Mouse (Mus musculus): Measurements from ENCODE around the gene Gm49395. TPM values are rescaled to one million over a fixed set of nuclear protein-coding genes. Genes with fewer than 3 reads are reported as not detected.

Gm49395 gene
- polyA plus RNA-seq, 1 experiment from 2014 or later = 7.3 TPM

DNA sequence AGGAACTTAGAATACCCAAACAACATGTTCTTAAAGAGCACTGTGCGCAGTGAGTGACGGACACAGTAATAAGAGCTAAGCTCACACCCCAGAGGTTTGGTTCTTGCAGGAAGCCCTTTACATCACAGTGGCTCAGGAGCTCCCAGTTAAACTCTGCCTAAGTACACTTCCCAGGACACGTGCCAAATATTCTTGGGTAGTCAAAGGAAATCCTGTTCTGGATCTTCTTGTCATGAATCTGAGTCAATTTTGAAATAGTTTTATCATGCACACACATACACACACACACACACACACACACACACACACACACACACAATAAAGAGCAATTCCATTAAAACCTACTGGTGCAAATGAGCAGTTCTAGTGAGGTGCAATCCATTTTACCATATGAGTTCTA, 30.3 kb downstream of the Gm49395 start:
- 84% methylated on average over 3 of the region's 3 CpGs for WGBS
- H3K27me3 ChIP-seq (ENCODE audit: insufficient read depth, poor library complexity, severe bottlenecking) = no peaks in the 10 kb centered on the region
- H3K4me1 ChIP-seq = 0 out of 2 replicates have a peak, but pooled peaks cover 3% of the 10 kb centered on the region
- no peaks in the 10 kb centered on the region for H3K36me3 ChIP-seq
- no peak for DNase-seq (ENCODE audit: low spot score)
- no peaks in the 10 kb centered on the region for H3K9me3 ChIP-seq
- H3K27ac ChIP-seq = no peak overlapping the region
- H3K4me3 ChIP-seq = no peak overlapping the region

DNA sequence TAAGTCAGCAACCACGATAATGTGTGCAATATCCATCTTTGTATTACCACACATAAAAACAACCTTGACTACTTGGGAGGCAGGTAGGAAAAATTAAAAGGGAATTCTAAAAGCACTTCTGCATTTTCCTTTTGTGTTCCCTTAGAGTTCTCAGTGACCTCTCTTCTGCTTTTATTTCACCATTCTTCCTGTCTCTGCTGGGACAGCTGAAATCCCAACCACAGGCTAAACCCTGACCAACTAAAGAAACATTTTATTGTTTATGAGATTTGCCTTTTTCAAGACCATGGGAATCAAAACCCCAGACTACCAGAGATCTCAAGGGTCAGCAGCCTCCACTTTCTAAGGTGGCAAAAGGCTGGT, 33.8 kb downstream of the Gm49395 start:
- H3K4me1 ChIP-seq = no peaks in the 10 kb centered on the region
- no peak overlapping the region for H3K4me3 ChIP-seq
- no peaks in the 10 kb centered on the region for H3K36me3 ChIP-seq
- H3K27me3 ChIP-seq (ENCODE audit: insufficient read depth, poor library complexity, severe bottlenecking) = no peaks in the 10 kb centered on the region
- no peaks in the 10 kb centered on the region for H3K9me3 ChIP-seq
- WGBS = 94% methylated on average over 1 of the region's 1 CpGs
- no peak overlapping the region for H3K27ac ChIP-seq
- DNase-seq (ENCODE audit: low spot score) = no peak

DNA sequence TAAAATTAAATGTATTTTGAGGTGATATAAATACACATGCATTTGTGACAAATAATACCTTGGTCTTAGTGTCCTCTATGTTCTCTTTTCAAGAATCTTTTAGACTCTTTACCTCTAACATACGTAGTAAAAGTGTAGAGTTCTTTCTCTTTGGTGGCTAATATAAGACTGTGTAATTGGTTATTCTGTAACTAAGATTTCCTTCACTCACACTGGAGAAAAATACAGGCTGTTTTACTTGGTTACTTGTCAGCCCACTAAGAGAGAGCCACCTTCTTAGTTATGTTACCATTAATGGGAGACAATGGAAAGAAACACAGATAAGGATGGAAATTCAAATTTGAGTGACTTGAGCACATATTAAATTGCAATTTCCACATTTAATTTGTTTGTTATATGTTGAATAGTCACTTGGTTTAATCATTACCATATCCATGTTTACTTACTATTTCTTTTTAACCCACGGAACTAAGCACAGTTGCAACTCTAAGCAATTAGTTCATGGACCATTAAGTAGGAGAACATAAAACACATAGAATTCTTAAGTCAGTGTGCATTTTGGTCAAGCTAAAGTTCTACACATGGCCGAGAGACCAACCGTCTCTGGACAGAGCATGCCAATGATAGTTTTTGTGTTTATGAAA, 34.3 kb downstream of the Gm49395 start:
- Histone ChIP-seq H3K27me3 (ENCODE audit: insufficient read depth, poor library complexity, severe bottlenecking) (no peaks in the 10 kb centered on the region), H3K36me3 (no peaks in the 10 kb centered on the region), H3K9me3 (no peaks in the 10 kb centered on the region), H3K4me1 (no peaks in the 10 kb centered on the region), H3K27ac (no peak overlapping the region), H3K4me3 (no peak overlapping the region)
- WGBS = 87% methylated on average over 4 of the region's 4 CpGs
- no peak for DNase-seq (ENCODE audit: low spot score)

DNA sequence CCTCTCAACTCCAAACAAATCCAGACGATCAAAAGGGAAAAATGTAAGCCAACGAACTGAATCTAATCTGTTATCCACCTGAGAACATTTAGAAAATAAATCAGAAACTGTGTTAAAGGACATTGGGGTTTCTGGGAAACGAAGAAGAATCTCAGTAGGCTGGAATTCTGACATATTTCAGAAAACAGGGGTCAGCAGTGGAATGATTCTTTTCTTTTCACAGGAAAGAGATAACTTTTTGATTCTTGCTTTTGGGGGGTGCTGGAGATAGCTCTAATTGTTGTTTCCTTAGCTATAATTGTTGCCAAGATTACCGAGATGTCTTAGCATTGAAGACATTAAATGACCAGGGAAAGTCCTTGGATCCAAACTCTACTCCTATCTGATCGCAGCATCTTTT, 44.2 kb downstream of the Gm49395 start:
- DNase-seq (ENCODE audit: low spot score) = no peak

DNA sequence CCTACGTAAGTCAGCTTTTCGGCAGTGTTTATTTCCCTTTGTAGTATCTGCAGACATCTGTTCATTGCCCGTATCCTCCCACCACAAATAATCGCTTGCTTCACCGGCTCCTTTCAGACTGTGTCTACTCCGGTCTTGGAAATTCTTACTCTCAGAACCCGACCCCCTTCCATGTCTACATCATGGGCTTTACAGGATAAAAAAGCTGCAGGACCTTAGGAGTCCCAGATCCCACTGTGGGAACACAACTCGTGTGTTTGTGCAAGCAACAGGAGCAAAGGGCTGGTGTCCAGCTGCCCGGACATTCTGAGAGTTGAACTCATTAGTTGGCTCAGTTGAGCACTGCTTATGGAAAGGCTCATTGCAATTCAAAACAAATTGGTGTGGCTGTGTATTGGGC, 46.9 kb downstream of the Gm49395 start:
- H3K36me3 ChIP-seq = no peaks in the 10 kb centered on the region
- no peak for DNase-seq (ENCODE audit: low spot score)
- H3K4me3 ChIP-seq = no peak overlapping the region
- H3K4me1 ChIP-seq = no peaks in the 10 kb centered on the region; the same call in 1 of the 2 replicates
- H3K27me3 ChIP-seq (ENCODE audit: insufficient read depth, poor library complexity, severe bottlenecking) = no peaks in the 10 kb centered on the region
- no peak overlapping the region for H3K27ac ChIP-seq
- H3K9me3 ChIP-seq = no peaks in the 10 kb centered on the region
- WGBS = 61% methylated on average over 9 of the region's 9 CpGs

More for the DNA sequence above, 44.2 kb downstream of the Gm49395 start:
- Histone ChIP-seq H3K4me1 (no peaks in the 10 kb centered on the region; the same call in 1 of the 2 replicates), H3K36me3 (no peaks in the 10 kb centered on the region), H3K9me3 (no peaks in the 10 kb centered on the region), H3K27me3 (ENCODE audit: insufficient read depth, poor library complexity, severe bottlenecking) (no peaks in the 10 kb centered on the region), H3K27ac (no peak overlapping the region), H3K4me3 (no peak overlapping the region)
- 80% methylated on average over 5 of the region's 5 CpGs for WGBS

DNA sequence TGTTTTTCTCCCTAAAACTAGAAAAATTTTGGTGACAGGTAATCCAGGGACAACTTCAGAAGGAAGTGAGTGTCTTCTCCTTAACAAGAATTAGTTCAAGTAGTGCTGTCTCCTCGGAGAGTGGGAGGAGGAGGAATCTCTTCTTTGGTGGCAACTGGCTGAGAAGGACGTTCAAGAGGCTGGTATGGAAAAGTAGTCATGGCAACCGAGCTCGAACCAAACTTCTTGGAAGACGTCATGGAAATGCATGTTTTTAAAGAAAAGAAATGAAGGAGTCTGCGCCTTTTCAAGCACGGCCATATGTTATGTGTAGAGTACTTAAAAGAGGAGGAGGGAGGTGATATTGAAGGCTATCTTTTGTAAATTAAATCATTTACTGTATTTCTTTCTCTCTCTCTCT, 49.2 kb downstream of the Gm49395 start:
- WGBS = 76% methylated on average over 7 of the region's 7 CpGs

DNA sequence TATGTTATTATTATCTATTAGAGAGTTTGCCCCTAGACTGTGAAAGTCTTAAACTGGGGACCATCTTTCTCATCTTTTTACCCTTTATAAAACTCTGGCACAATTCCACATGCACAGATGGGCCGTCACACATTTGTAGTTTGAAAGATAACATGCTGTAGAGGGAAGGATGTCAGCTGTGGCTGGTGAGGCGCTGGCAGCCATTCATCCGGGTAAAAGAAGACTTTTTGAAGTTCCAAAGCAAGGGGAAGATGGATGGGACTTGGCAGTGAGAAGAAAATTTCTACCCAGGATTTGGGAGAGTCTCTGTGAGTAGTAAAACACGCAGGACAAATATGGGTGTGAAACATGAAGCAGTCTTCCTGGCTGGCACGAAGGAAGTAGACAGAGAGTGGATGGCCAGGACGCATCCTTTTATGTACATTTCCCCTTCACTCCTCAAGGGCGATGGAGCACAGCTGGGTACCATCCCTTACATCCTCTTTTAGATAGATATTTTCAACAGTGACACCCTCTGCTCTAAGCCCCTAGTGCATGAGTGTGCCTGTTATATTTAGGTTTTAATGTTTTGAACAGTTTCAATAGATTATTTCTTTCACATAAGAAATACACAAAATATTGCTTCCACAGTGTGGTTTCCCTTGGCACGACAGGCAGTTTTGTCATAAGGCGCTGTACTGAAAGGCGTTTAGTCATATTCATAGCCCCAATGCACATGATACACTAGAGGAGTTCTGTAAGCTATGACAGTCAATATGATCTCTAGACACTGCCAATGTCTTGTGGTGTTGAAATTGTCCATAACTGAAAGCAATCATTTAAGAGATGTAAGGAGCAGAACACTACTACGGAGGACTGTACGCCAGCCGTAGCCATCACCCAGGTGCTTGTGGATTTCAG, 50.8 kb downstream of the Gm49395 start:
- WGBS = 81% methylated on average over 13 of the region's 13 CpGs
- Histone ChIP-seq H3K9me3 (no peaks in the 10 kb centered on the region), H3K27me3 (ENCODE audit: insufficient read depth, poor library complexity, severe bottlenecking) (no peaks in the 10 kb centered on the region), H3K27ac (no peak overlapping the region), H3K4me3 (no peak overlapping the region), H3K36me3 (no peaks in the 10 kb centered on the region), H3K4me1 (no peaks in the 10 kb centered on the region; the same call in 1 of the 2 replicates)
- DNase-seq (ENCODE audit: low spot score) = no peak

More for the DNA sequence above, 49.2 kb downstream of the Gm49395 start:
- Histone ChIP-seq H3K4me1 (no peaks in the 10 kb centered on the region; the same call in 1 of the 2 replicates), H3K4me3 (no peak overlapping the region), H3K36me3 (no peaks in the 10 kb centered on the region), H3K9me3 (no peaks in the 10 kb centered on the region), H3K27ac (no peak overlapping the region), H3K27me3 (ENCODE audit: insufficient read depth, poor library complexity, severe bottlenecking) (no peaks in the 10 kb centered on the region)
- DNase-seq (ENCODE audit: low spot score) = no peak

DNA sequence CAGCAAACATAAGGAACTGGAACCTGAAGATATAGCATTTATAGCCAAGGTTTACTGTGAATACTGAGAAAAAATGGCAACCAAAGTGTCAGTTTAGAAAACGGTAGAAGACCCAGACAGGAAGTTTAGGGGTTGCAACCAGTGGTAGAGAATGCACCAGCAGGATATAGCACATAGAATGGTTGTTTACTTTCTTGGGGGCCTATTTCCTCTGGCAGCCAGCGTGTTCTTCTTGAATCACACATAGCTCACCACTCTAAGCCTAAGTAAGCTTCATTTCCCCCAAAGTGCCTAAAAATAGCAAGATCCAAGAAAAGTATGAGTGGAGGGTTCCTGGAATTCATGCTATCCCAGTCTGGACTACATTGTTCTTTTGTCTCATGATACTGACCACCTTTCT, 59.1 kb downstream of the Gm49395 start:
- no peaks in the 10 kb centered on the region for H3K9me3 ChIP-seq
- DNase-seq (ENCODE audit: low spot score) = no peak
- peaks cover 3% of the 10 kb centered on the region; the same call in 1 of the 2 replicates for H3K4me1 ChIP-seq
- WGBS = 32% methylated on average over 2 of the region's 2 CpGs
- no peaks in the 10 kb centered on the region for H3K27me3 ChIP-seq (ENCODE audit: insufficient read depth, poor library complexity, severe bottlenecking)
- no peak overlapping the region for H3K4me3 ChIP-seq
- H3K36me3 ChIP-seq = no peaks in the 10 kb centered on the region
- H3K27ac ChIP-seq = no peak overlapping the region

DNA sequence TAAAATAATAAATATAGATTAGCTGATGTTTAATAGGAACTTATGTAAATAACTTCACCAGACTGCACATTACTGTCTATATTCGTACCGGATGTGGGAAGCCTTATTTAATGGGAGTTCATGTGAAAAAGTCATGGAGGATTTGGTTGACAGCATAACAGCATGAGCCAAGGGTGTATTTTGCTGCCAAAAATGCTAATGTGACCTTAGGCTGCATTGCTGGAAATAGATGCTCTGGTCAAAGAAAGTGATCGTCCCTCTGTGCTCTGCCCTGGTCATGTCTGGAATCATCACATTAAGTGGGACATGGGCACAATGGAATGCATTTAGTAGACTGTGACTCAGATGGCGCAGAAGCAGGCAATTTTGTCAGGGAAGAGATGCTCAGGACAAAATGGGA, 64.4 kb downstream of the Gm49395 start:
- H3K27ac ChIP-seq = no peak overlapping the region
- no peak overlapping the region for H3K4me3 ChIP-seq
- DNase-seq (ENCODE audit: low spot score) = no peak
- no peaks in the 10 kb centered on the region; the same call in 1 of the 2 replicates for H3K36me3 ChIP-seq
- H3K4me1 ChIP-seq = no peaks in the 10 kb centered on the region
- H3K27me3 ChIP-seq (ENCODE audit: insufficient read depth, poor library complexity, severe bottlenecking) = no peaks in the 10 kb centered on the region
- 77% methylated on average over 4 of the region's 4 CpGs for WGBS
- H3K9me3 ChIP-seq = no peaks in the 10 kb centered on the region

DNA sequence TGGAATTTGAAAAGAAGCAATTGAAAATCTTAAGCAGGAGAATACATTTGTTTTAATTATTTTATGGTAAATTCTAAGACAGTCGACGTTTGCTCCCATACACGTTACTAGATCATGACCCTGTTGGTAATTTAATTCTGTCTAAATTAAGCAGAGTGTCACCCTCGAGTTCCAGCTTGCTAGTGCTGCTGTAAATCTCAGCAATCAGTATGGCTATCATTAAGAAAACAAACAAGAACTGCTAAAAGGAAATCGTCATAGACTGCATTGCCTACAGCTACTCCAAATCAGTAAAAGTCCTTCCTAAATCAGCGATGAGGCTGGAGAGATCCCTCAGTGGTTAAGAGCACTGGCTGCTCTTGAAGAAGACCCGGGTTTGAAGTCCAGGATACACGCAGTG, 66.3 kb downstream of the Gm49395 start:
- WGBS = 47% methylated on average over 8 of the region's 8 CpGs
- Histone ChIP-seq H3K27me3 (ENCODE audit: insufficient read depth, poor library complexity, severe bottlenecking) (no peaks in the 10 kb centered on the region), H3K9me3 (no peaks in the 10 kb centered on the region), H3K4me3 (no peak overlapping the region), H3K4me1 (no peaks in the 10 kb centered on the region), H3K27ac (no peak overlapping the region), H3K36me3 (no peaks in the 10 kb centered on the region; the same call in 1 of the 2 replicates)
- no peak for DNase-seq (ENCODE audit: low spot score)

DNA sequence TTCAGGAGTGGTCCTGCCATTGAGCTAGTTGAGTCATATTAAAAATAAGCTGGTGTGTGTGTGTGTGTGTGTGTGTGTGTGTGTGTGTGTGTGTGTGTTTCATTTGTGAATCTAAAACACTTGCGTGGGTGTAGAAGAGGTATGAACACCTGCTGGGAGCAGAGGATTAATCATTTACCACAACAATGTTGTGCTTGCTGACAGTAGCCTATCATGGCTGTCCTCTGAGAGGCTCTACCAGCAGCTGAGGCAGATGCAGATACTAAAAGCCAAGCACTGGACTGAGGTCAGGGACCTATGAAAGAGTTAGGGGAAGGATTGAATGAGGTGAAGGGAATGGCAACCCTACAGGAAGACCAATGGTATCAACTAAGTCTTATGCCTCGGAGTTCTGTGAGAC, 68.6 kb downstream of the Gm49395 start:
- H3K27ac ChIP-seq = no peak overlapping the region
- no peak overlapping the region for H3K4me3 ChIP-seq
- H3K9me3 ChIP-seq = no peaks in the 10 kb centered on the region
- H3K4me1 ChIP-seq = no peaks in the 10 kb centered on the region
- no peaks in the 10 kb centered on the region for H3K27me3 ChIP-seq (ENCODE audit: insufficient read depth, poor library complexity, severe bottlenecking)
- 82% methylated on average over 2 of the region's 2 CpGs for WGBS
- no peak for DNase-seq (ENCODE audit: low spot score)
- no peaks in the 10 kb centered on the region; the same call in 1 of the 2 replicates for H3K36me3 ChIP-seq

DNA sequence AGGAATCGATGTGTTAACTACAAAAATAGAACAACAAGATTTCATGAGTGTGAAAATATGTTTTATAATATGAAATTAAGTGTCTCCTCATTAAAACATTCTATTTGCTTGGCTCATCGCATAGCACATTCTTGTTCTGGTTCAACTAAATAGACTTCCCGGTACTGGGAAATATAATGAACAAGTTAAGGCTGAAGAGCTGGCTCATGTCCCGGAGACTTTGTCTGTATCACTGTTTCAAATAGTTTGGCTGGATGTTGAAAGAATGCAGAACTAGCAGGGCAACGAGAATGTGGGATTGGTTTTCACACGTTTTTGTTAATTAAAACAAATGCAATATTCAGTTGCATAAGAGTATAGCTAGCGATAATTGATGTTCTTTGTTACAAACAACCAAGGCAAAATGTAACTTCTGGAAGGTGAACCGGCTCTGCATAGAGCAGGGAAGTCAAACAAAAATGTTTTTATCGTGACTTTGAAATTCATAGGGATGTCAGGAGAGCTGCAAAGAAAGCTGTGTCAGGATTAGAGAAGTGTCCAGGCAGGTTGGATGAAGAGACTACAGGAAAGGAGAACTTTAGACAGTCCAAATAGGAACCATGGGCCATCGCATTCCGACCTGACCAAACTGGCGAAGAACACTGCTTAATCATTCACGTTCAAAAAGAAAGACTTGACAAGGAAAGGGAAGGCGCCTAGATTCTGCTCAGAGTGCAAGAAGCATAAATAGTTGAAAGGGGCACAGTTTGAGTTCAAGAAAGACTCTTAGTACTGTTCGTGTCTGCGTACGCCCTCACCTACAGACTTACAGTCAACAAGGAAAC, 70.3 kb downstream of the Gm49395 start:
- Histone ChIP-seq H3K4me1 (no peaks in the 10 kb centered on the region), H3K36me3 (no peaks in the 10 kb centered on the region; the same call in 1 of the 2 replicates), H3K4me3 (no peak overlapping the region), H3K9me3 (no peaks in the 10 kb centered on the region), H3K27me3 (ENCODE audit: insufficient read depth, poor library complexity, severe bottlenecking) (no peaks in the 10 kb centered on the region), H3K27ac (no peak overlapping the region)
- 82% methylated on average over 17 of the region's 17 CpGs for WGBS
- DNase-seq (ENCODE audit: low spot score) = no peak

DNA sequence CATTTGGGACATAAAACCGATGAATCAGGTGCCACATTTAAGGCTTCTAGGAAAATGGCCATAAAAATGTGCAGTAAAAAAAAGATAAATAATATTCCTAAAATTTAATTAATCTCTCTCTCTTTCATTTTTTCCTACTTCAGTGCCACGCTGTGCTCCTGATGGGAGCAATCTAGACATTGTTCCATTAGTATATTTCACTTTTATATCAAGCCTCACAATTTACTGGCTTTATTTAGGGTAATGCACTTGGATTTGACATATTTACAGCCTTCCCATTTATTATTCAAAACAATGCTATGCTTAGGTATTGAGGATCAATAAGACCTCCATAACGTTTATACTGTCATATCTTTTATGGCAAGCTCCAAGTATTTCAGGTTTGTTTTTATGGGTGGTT, 76.3 kb downstream of the Gm49395 start:
- H3K4me3 ChIP-seq = no peak overlapping the region
- no peaks in the 10 kb centered on the region for H3K27me3 ChIP-seq (ENCODE audit: insufficient read depth, poor library complexity, severe bottlenecking)
- peaks cover 21% of the 10 kb centered on the region for H3K4me1 ChIP-seq
- H3K27ac ChIP-seq = no peak overlapping the region
- DNase-seq (ENCODE audit: low spot score) = no peak
- no peaks in the 10 kb centered on the region for H3K9me3 ChIP-seq
- WGBS = 86% methylated on average over 3 of the region's 3 CpGs
- H3K36me3 ChIP-seq = no peaks in the 10 kb centered on the region

Measured in heart, embryonic 10.5 days (tissue).